Mouse (Mus musculus) stomach, postnatal 0 days (tissue): ENCODE data around the gene Ptprm.

ENCODE experiments used
- CTCF ChIP-seq: IDR thresholded peaks from 2 replicates; pipeline ENCODE4 v1.5.1; 2016; ENCODE audit warnings: antibody characterized with exemption, low read depth, mild to moderate bottlenecking, moderate library complexity
- EP300 ChIP-seq: optimal IDR thresholded peaks from 2 replicates; pipeline ENCODE3; 2016; ENCODE audit warnings: antibody characterized with exemption

DNA sequence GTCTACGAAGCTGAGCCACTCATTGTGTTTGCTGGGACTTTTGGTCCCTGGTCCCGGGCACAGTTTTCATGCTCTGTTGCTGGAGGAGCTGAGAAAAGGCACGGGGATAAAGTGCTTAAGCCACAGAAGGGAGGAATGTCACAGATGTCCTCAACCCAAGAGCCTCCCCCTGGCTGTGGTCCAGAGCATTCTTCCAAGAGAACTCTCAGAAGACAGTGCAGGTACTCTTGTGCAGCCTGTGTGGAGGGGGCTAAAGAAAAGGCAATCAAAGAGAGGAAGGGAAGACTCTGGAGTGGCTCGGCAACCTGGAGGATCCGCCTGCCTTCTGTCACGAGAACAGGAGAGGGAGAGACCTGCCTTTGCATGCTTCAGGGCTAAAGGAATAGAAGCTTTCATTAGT, 617.8 kb downstream of the Ptprm start:
- TF ChIP-seq CTCF (no peak), EP300 (no peak)
